Mouse (Mus musculus): Measurements from ENCODE around the gene Ilf2.

Gene Ilf2

DNA sequence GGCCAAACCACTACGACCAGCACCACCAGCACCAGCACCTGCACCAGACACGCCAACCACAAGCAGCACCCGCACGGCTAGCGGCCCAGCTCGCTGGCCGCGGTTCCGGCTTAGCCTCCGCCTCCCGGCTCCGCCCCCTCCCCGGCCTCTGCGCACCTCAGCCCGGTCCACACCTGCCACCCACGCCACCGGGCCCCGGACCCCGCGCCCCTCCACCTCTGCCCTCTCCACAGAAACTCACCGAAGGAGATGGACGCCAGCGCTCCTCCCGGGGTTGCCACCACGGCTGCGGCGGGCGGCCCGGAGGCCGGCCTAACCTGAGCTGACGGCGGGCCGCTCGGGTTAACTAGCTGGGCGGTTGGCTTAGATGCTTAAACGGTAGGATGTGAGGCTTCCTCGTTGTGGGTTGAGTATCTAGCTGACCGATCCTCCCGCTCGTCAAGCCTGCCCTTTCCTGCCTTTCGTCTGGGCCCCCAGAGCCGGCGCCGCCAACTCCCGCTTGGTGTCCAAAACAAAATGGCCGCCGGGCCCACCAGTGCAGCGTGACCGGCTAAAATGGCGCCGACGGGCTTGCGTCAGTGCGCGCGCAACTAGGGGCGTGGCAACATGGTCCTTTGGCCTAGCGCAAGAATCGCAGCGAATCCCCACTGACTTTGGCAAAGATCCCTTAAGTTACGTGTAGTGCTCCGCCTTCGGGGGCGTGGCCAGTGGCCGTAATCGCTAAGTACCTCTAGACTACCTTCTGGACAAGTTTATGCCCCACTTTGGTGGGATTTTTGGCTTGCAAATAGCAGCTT lies 33.2 kb downstream of the Ilf2 start, which contains the start of gene Chtop:
Gene Chtop (minus strand): TSS at position 549 of the 797 bp plus-strand sequence.
- DNase-seq (ENCODE audit: low read depth, low spot score), result peak; percentile 99

DNA sequence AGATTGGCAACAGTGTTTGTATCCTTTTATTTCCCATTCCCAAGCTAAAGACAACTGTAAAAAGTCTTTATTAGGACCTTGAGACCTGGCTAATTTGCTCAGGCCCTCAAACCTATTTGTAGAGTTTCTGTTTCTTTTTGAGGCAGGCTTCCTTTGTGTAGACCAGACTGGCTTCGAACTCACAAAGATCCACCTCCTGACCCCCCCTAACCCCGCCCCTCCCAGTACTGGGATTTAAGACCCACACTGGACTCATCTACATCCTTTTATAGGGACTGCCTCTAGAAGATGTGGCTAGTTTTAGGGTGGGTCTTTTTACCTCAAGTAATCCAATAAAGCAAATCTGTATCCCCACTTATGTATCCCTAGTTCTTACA lies 33.8 kb downstream of the Ilf2 start:
- no peak for DNase-seq (ENCODE audit: low read depth, low spot score)

DNA sequence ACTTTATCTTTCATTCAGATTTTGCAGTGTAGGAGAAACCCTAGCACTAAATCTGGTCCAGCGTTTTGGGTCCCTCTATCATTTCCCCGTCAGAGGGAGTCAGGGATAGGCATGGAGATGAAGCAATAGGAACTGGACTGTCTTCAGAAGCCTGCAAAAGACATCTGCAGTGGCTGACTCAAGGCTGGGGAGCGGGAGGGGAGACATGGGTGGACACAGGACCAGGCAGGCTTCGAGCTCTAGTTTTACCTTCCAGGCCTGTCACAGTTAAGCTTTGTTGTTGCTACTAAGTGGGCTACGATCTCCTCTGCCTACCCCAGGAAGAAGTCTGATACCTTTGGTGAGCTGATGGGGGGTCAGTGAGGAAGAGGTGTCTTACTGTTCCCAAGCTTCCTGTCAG lies 36.4 kb downstream of the Ilf2 start:
- DNase-seq (ENCODE audit: low read depth, low spot score), result no peak

DNA sequence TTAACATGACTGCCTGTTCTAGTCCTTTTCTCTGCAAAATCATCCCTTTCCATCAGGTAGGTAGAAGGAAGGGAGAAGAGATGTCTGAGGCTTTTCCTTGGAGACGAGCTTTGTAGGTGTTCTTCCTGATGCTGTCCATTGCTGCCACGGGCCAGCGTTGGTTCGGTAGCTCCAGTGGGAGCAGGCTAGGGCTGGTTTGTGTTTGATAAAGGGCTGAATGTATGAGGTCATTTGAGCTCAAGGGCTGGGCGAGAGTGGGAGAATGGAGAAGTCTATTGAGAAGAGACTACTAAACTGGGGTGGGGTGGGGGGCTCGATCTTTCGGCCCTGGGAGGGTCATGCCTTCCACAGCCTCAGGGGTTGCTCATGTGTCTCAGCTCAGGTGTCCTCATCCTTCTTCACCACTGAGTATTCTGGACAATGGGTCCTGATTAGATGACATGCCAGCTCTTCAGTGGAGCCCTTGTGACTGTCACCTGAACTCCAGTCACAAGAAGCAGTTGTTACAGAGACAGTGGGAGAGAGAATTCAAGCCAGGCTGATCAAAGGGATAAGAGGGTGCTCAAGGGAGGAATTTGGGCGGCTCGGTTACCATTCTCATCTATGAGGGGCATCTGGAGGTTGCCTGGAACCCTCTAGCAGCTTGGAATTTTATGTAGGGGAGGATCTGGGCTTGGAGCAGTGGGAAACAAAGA lies 37.2 kb downstream of the Ilf2 start:
- peak; percentile 41 for DNase-seq (ENCODE audit: low read depth, low spot score)

DNA sequence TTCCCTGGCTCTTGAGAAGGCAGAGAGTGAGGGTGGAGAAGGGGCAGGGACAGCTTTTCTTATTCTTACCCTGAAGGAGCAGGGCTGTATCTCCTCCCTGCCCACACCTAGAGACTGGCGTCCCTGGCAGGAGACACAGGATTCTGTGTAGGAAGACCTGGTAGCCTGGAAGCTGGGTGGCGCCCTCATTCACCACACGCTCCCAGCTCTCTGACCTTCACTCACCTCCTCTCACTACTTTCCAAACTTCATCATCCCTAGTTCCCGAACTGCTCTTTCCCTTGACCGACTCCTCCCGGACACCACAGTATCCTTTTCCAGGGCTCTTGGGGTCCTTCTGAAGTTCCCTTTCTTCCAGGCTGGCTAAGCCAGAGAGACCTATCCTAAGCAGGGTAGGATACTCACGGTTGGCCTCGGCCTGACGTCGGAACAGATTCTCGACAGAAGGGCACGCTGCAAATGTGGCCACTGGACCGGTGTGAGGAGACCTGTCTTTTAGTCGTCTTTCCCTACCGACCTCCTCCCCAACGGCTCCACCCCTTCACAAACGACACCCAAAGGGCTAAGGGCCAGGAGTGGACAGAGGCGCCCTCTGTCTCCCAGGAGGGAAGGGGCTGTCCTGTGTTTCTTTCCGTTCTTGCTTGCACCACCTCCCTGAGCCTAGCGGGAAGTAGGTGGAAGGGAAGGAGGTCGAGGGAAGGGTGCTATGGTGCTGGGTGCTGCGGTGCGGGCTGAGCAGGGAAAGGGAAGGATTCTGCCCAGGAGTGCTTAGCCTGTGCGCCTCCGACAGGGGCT lies 38.1 kb downstream of the Ilf2 start, which contains the start of the genes S100a1 and S100a13:
Gene S100a1 (minus strand): TSS at position 597 of the 795 bp plus-strand sequence.
Gene S100a13 (plus strand): TSS at position 640 of the 795 bp plus-strand sequence.
- peak; percentile 21 for DNase-seq (ENCODE audit: low read depth, low spot score)

DNA sequence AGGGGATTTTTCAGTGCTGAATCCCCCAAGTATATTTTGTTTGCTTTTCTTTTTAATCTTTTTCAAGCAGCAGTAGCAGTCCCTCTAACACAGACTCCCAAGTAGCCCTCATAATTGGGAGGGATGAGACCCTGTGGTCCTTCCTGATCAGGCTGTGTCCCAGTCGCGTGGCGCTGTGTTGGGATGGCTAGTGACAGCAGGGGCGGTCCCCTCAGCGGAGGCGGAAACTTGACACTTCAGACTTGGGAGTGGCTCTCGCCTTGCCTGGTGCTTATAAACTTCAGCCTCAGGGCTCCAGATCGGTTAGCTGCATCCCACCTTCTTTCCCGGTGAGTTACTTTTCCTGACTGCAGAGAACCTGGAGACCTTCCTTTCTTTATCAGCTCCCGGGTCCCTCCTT lies 38.8 kb downstream of the Ilf2 start:
- peak; percentile 69 for DNase-seq (ENCODE audit: low read depth, low spot score)

DNA sequence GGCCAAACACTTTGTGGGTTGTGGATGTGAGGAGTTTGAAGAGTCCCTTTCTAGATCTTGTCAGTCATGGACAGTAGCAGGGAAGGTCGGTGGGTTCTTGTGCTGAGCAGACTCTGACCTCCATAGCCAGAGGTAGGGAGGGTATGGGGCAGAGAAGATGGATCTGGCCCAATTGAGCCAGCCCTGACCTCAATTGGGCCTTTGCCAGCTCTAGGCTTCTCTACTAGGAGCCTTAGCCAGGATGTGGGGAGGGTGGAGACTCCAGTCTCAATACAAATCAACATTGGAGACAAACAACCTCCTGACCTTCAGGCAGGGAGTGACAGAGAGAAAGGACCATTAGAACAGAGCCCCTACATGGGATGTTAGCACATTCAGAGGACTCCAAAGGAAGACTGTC lies 39.3 kb downstream of the Ilf2 start:
- no peak for DNase-seq (ENCODE audit: low read depth, low spot score)

DNA sequence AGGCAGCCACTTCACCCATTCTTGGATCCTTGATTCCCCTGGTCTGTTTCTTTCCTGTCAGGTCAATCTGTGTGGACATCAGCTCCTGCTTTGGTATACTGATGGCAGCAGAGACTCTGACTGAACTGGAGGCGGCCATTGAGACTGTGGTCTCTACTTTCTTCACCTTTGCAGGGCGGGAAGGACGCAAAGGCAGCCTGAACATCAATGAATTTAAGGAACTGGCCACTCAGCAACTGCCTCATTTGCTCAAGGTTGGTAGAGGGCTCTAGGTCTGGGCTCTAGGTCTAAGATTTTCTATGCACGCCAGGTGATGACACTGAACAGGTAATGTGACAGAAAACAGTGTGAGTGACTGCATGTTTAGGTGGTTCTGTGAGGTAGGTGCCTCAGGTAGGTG lies 39.9 kb downstream of the Ilf2 start:
- DNase-seq (ENCODE audit: low read depth, low spot score), result no peak

DNA sequence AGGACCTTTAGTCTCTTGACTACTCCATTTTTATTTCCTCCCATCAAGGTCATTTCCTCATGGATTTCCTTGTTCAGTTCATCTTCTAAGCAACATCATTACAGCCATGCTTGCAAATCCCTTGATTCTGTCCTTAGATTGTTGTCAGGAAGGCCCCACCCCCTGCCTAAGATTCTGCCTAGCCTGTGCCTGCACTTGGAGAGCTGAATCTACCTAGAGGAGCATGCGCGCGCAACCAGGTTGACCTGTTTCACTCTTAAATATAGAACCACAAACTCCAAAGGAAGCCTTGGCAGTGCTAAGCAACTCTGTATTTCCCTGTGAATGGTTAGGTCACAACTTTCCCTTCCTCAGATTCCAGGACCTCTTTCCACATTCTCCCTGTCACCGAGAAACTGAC lies 41.8 kb downstream of the Ilf2 start:
- peak; percentile 71 for DNase-seq (ENCODE audit: low read depth, low spot score)

DNA sequence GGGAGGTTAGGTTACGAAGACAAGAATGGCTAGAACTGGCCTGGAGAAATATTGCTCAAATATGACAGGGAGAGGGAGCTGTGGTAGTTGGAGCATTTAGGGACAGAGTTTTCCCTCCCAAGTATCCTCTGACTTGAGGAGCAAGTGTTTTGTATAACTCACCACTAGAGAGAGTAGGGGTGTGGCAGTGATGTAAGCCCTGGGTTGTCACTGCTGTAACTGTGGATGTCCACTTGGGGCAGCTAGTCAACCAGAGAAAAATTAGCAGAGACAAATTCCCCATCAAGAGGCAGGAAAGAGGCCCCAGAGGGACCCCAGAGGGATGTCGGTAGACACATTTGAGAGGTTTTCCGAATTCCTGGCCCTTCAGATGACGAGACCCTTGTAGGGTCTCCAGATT lies 49.5 kb downstream of the Ilf2 start:
- peak; percentile 92 for DNase-seq (ENCODE audit: low read depth, low spot score)

DNA sequence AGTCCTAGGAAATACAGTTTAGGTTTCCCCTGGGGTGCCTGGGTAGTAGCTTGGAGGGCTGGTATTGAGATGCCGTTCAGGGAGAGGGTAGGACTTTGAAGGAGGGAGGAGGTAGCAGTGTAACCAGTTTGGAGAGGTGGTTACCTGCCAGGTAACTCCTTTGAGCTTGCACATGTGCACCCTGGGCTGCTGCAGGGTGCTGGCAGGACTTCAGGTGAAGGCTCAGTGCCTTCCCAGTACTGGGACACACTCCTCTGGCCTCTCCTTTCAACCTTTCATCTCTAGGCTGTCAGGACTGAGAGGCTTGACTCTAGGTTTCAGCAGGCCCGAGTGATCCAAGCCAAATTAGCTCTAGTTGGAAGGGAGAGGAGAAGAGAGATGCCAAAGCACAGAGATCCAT lies 50.1 kb downstream of the Ilf2 start:
- no peak for DNase-seq (ENCODE audit: low read depth, low spot score)

DNA sequence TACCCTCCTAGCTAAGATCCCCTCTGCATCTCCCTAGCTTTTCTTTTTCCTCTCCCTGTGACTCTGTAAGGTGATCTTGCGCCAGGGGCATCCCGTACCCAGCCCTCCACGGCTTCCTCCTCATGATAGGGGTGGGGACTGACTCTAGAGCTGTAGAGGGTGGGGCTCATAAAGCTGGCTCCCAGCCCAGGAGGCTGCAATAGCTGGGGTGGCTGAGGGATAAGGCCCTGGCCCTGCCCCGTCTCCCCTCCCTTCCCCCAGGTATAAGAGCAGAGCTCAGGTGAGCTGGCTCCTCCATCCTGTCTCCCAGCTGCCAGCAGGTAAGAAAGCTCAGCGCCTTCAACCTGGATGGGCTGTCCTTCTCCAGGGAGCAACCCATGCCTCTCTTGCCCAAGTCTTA lies 50.7 kb downstream of the Ilf2 start, which contains the start of gene S100a14:
Gene S100a14 (plus strand): TSS at position 277 of the 400 bp plus-strand sequence.
- no peak for DNase-seq (ENCODE audit: low read depth, low spot score)

DNA sequence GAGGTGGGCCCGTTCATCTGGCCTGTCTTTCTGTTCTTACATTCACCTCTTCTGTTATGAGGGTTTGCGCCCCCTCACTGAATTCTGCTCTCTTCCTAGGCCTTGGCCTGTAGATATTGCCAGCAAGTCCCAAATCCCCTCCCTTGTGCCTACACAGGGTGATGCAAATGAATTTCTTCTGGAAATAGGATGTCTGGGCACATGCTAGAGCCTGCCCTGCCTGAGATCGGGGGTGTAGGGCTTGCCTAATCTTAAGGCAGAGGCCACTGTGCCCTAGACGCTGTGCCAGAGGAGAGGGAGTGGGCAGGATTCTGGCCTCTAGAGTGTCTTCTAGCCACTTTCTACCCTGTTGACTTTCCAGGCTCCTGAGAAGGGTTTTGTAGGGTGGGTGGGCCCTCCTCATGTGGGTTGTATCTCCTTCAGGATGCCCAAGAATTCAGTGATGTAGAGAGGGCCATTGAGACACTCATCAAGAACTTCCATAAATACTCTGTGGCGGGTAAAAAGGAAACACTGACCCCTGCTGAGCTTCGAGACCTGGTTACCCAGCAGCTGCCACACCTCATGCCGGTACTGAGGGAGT lies 51.5 kb downstream of the Ilf2 start:
- DNase-seq (ENCODE audit: low read depth, low spot score), result no peak

DNA sequence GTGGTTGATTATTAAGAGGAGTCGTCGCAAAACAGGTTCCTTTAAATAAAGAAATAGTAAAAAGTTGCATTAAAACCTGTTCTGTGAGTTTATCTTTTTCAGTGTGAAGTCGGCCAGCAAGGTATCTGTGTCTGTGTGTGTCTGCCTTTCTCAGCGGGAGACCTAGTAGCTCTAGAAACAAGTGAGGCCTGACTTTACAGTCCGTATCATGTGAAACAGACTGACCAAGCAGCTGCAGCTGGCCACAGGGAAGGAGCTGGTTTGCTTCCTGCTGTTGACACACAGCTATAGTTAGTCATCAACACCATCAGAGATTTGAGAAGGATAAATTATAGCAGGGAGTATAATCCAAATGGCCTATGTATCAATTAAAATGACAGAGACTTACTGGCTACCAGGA lies 55.8 kb downstream of the Ilf2 start:
- DNase-seq (ENCODE audit: low read depth, low spot score), result no peak

DNA sequence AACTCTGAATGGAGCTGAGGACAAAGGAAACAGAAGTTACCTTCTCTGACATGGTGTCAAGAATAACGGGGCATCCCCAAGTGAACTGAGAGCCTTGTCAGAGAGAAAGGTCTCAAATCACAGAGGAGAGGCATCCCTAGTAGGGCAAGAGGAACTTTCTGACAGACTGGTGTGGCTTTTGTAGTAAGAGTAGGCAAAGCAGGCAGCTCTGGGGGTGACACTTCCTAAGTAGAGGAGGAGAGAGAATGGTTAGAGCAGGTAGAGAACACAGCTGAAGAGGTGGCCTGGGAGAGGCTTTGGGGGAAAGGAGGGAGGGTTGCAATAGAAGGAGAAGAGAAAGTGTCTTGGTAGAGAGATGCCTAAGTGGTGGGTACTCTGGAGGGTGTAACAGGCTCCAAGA lies 59.5 kb downstream of the Ilf2 start:
- DNase-seq (ENCODE audit: low read depth, low spot score), result no peak

DNA sequence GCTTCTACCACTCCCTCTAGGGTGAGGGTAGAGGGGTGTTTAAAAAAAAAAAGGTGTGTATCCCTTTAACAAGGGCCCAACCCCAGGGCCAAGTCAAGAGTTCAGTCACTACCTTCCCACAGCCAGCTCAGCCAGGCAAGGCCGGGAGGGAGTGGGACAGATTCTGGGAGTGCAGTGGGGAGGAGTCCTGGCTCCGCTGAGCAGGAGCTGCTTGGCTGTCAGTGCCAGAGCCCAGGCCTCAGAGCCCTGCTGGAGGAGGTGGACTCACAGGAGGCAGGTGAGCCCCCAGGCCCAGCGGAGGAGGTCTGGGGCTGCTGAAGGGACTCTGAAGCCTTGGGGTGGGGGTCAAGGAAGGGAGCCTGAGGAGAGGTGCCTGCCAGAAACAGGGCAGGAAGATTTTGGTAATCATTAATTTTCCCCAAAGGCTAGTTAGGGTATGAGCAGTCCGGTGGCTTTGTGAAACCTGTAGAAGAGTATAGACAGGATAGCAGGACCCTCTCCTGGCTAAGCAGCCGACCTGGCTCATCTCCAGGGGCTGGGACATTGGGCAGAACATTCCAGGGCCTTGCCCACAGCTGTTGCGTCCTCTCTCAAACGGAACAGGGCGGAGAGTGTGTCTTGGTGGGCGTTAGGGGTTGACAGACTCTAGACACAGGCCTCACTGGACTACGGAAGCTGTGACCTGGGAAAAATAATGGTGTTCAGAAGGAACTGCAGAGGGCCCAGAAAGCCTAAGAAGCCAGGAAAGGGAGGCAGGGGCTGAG lies 61.4 kb downstream of the Ilf2 start, which contains the start of gene S100a16:
Gene S100a16 (plus strand): TSS at position 114 of the 764 bp plus-strand sequence.
- peak; percentile 43 for DNase-seq (ENCODE audit: low read depth, low spot score)

DNA sequence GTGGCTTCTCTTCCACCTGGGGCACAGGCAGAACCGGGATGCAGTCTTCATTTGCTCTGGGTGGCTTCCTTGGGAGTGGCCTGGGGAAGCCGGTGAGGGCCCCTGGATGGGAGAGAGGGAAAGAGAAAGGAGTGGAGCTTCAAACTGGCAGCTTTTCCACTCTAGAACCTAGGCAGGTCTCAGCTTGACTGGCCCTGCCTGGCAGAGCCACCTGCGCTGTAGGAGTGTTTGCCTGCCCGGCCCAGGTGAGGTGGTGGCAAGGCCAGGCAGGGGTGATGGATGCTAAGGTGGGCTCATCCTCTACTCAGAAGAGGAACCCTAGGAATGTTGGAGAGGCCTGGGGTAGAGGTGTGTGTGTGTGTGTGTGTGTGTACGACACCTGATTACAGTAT lies 62.0 kb downstream of the Ilf2 start:
- DNase-seq (ENCODE audit: low read depth, low spot score), result no peak
